Mouse (Mus musculus): ENCODE data around the gene Slc9b1. TPM values are rescaled to one million over a fixed set of nuclear protein-coding genes. Genes with fewer than 3 reads are reported as not detected.

Gene Slc9b1
- polyA plus RNA-seq, 1 experiment from 2014 or later = 0.38 TPM

DNA sequence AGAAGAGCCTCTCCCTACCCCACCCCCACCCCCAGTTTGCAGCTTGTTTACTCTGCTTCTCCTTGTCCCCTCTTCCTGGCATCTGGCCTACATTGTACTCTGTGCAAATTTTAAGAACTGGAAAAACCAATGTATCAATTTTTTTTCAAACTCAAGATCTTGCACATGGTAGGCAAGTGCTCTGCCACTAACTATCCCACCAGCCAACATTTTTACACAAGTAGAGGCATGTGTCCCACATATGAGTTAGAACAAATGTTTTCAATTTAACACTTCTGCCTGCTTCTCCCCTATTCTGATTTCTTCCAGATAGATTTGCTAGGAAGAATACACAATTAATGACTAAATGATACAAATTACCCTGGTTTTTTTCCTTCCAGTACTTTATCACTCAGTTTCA lies 49.3 kb downstream of the Slc9b1 start:
- peaks cover 7% of the 10 kb centered on the region; the same call in 1 of the 2 replicates for H3K4me1 ChIP-seq
- H3K9me3 ChIP-seq = no peaks in the 10 kb centered on the region
- H3K27me3 ChIP-seq (ENCODE audit: poor library complexity, severe bottlenecking) = no peaks in the 10 kb centered on the region
- H3K4me3 ChIP-seq = no peak overlapping the region
- H3K36me3 ChIP-seq (replicated peaks) = no peaks in the 10 kb centered on the region
- no peak overlapping the region for H3K27ac ChIP-seq
- no peak for DNase-seq (ENCODE audit: extremely low spot score, low spot score)

DNA sequence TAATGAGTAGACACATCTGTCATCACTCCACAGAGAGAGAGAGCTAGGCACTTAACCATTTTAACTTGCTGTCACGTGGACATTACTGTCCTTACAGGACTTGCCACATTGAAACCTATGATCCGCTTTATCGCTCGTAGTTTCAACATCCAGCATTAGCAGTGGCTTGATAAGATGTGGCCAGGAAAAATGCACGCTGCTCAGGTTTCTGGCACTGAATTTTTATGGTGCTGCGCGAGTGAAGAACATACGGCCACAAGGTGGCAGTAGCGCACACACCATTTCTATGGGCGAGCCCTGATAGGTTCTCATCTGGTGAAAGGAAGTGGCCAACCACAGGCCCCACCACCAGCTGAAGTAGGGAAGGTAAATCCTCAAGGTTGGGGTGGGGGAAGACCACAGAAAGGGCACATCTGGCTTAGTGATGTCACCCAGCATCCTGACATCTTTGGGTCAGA lies 54.4 kb downstream of the Slc9b1 start:
- Histone ChIP-seq H3K36me3 (replicated peaks) (peaks cover 21% of the 10 kb centered on the region), H3K4me1 (peaks cover 10% of the 10 kb centered on the region), H3K27ac (no peak overlapping the region), H3K9me3 (no peaks in the 10 kb centered on the region), H3K4me3 (no peak overlapping the region), H3K27me3 (ENCODE audit: poor library complexity, severe bottlenecking) (no peaks in the 10 kb centered on the region)
- DNase-seq (ENCODE audit: extremely low spot score, low spot score) = peak; percentile 82
- 18% methylated on average over 10 of the region's 10 CpGs for WGBS

DNA sequence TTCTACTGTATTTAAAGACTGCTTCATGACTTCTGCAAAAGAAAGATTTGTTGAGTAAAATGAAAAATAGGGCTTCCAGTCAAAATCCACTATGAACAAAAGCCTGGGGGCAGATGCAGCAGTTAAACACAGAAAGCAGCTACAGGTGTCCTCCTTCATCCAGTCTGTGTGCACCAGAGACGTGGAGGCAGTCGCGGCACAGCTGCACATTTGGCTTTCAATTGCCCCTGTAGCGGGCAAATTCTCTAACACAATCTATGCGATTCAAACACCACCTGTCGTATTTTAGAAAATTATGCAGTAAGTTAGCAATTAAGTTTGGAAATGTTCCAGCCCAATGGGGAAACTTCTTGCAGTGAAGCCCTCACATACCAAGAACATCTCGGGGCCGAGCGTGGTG lies 55.4 kb downstream of the Slc9b1 start:
- Histone ChIP-seq H3K9me3 (no peaks in the 10 kb centered on the region), H3K4me1 (peaks cover 10% of the 10 kb centered on the region), H3K4me3 (no peak overlapping the region), H3K27ac (no peak overlapping the region), H3K27me3 (ENCODE audit: poor library complexity, severe bottlenecking) (no peaks in the 10 kb centered on the region), H3K36me3 (replicated peaks) (peaks cover 29% of the 10 kb centered on the region)
- 90% methylated on average over 9 of the region's 9 CpGs for WGBS
- DNase-seq (ENCODE audit: extremely low spot score, low spot score) = no peak

DNA sequence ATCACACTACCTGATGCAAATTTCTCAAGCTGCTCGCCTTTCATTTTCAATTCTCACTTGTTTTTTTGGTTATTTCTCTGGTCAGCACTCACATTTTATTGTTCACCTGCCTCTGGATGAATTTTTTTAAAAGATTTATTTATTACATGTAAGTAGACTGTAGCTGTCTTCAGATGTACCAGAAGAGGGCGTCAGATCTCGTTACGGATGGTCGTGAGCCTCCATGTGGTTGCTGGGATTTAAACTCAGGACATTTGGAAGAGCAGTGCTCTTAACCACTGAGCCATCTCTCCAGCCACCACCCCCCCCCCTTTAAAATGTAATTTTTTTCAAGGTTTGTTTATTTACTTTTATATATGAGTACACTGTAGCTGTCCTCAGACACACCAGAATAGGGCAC lies 56.0 kb downstream of the Slc9b1 start:
- H3K27ac ChIP-seq = no peak overlapping the region
- H3K9me3 ChIP-seq = no peaks in the 10 kb centered on the region
- DNase-seq (ENCODE audit: extremely low spot score, low spot score) = no peak
- peaks cover 33% of the 10 kb centered on the region for H3K36me3 ChIP-seq (replicated peaks)
- WGBS = 82% methylated on average over 5 of the region's 5 CpGs
- peaks cover 10% of the 10 kb centered on the region for H3K4me1 ChIP-seq
- H3K27me3 ChIP-seq (ENCODE audit: poor library complexity, severe bottlenecking) = no peaks in the 10 kb centered on the region
- H3K4me3 ChIP-seq = no peak overlapping the region

DNA sequence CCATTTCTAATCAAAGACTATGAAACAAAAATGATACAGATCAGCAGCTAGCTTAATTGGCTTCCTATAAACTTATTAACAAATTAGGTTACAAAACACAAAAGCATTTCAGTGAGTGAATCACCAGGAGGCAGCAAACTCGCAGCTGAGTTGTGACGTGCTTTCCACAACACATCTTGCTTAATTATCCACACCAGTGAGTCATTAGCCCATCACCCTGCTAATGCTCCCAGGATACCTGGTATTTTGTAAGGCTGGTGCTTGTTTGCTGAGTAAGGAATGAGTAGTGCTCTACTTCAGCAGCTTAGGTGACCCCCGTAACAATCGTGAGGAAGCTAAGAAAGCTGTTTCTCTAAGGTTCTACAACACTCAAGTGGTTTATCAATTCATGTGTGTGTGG lies 56.8 kb downstream of the Slc9b1 start:
- WGBS = 84% methylated on average over 4 of the region's 4 CpGs
- DNase-seq (ENCODE audit: extremely low spot score, low spot score) = no peak
- no peak overlapping the region for H3K4me3 ChIP-seq

DNA sequence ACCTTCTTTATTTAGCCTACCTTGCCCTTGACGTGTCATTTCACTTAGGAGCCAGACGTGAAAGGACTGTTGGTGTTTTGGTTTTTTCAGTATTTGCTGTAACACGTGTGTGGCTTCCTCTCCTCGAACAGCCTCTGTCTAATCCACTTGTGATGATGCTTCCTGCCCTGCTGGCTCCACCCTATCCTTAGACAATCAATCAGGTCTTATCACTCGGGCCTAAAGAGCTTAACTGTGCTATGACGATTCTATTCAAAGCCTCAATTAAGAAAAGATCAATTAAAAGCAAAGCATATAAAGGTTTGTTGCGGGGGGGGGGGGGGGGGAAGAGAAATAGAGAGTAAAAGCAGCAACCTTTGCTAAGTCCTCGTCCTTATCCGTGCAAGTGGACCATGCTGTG lies 59.5 kb downstream of the Slc9b1 start:
- WGBS = 85% methylated on average over 9 of the region's 9 CpGs
- no peak for DNase-seq (ENCODE audit: extremely low spot score, low spot score)

More for the DNA sequence above, 56.8 kb downstream of the Slc9b1 start:
- peaks cover 40% of the 10 kb centered on the region for H3K36me3 ChIP-seq (replicated peaks)
- peaks cover 10% of the 10 kb centered on the region for H3K4me1 ChIP-seq
- no peak overlapping the region for H3K27ac ChIP-seq
- H3K27me3 ChIP-seq (ENCODE audit: poor library complexity, severe bottlenecking) = no peaks in the 10 kb centered on the region
- H3K9me3 ChIP-seq = no peaks in the 10 kb centered on the region; the same call in 1 of the 2 replicates

DNA sequence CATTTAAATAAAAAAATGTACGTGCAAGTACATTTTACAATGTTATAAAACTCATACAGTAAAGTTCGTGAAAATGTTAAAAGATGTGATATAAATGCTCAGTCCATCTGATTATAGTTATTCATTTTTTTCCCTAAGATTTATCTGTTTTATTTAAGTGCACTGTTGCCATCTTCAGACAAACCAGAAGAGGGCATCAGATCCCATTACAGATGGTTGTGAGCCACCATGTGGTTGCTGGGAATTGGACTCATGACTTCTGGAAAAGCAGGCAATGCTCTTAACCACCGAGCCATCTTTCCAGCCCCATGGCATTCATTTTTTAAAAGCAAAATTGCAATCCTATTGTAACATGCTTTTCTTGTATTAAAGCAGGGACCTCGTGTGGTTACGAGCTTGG lies 61.4 kb downstream of the Slc9b1 start:
- H3K27ac ChIP-seq = no peak overlapping the region
- H3K27me3 ChIP-seq (ENCODE audit: poor library complexity, severe bottlenecking) = no peaks in the 10 kb centered on the region
- 93% methylated on average over 5 of the region's 5 CpGs for WGBS
- peaks cover 10% of the 10 kb centered on the region; the same call in 1 of the 2 replicates for H3K4me1 ChIP-seq
- no peak for DNase-seq (ENCODE audit: extremely low spot score, low spot score)
- H3K36me3 ChIP-seq (replicated peaks) = peaks cover 57% of the 10 kb centered on the region
- no peaks in the 10 kb centered on the region; the same call in 1 of the 2 replicates for H3K9me3 ChIP-seq
- no peak overlapping the region for H3K4me3 ChIP-seq

More for the DNA sequence above, 59.5 kb downstream of the Slc9b1 start:
- Histone ChIP-seq H3K4me3 (no peak overlapping the region), H3K27ac (no peak overlapping the region), H3K4me1 (peaks cover 10% of the 10 kb centered on the region; the same call in 1 of the 2 replicates), H3K27me3 (ENCODE audit: poor library complexity, severe bottlenecking) (no peaks in the 10 kb centered on the region), H3K9me3 (no peaks in the 10 kb centered on the region; the same call in 1 of the 2 replicates), H3K36me3 (replicated peaks) (peaks cover 57% of the 10 kb centered on the region)

DNA sequence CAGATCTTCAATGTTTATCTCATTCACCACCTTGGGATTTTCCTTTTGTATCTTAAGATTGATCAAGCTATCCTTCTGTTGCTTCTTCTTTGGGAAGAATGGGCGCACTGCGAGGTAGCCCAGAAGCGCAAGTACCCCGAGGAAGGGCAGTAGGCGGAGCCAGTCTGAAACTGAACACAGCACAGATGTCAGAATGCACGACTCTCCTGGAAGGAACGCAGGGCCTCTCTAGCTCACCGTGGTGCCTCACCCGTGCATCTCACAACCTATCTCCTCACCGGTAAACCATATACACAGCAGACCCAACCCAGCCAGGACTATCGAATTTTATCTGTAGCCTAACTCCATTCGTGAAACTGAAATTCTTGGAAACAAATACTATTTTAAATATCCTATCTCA lies 63.2 kb downstream of the Slc9b1 start:
- WGBS = 95% methylated on average over 12 of the region's 12 CpGs
- Histone ChIP-seq H3K4me1 (peaks cover 10% of the 10 kb centered on the region; the same call in 1 of the 2 replicates), H3K4me3 (no peak overlapping the region), H3K36me3 (replicated peaks) (peaks cover 48% of the 10 kb centered on the region), H3K9me3 (no peaks in the 10 kb centered on the region; the same call in 1 of the 2 replicates), H3K27me3 (ENCODE audit: poor library complexity, severe bottlenecking) (no peaks in the 10 kb centered on the region), H3K27ac (no peak overlapping the region)
- DNase-seq (ENCODE audit: extremely low spot score, low spot score) = no peak

DNA sequence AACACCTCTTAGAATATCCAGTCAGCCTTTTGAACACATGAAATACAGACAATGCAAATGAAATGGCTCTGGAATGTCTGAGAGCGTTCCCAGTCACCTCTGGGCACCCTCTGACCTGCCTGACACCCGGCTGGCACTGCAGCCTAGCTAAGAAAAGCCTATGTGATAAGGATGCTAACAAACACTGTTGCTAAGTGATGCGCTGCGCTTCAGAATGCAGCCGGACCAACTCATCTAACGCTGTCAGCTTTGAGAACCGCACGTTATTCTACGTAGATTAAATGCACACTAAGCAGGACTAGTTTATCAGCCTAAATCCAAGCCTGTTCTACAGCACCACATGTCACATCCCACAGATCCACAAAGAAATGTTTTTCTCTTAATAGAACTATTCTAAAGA lies 64.0 kb downstream of the Slc9b1 start:
- no peak for DNase-seq (ENCODE audit: extremely low spot score, low spot score)
- WGBS = 74% methylated on average over 9 of the region's 9 CpGs
- H3K27ac ChIP-seq = no peak overlapping the region
- no peaks in the 10 kb centered on the region; the same call in 1 of the 2 replicates for H3K9me3 ChIP-seq
- H3K4me1 ChIP-seq = peaks cover 10% of the 10 kb centered on the region; the same call in 1 of the 2 replicates
- H3K27me3 ChIP-seq (ENCODE audit: poor library complexity, severe bottlenecking) = no peaks in the 10 kb centered on the region
- H3K36me3 ChIP-seq (replicated peaks) = peaks cover 47% of the 10 kb centered on the region
- H3K4me3 ChIP-seq = no peak overlapping the region

DNA sequence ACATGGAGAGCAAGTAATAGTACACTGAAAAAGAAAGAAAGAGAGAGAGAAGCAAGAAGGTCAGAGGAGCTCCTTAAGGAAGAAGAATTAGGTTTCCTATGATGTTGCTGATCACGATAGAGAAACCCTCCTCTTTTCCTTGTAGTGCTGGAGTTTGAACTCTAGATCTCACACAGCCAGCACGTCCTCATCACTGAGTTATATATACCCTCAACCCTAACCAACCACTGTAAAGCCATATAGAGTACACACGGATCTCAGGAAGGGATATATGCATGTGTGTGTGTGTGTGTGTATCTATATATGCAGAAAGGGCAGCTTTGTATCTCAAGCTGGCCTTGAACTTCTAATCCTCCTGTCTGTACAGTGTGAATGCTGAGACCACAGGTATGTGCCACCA lies 69.4 kb downstream of the Slc9b1 start:
- H3K9me3 ChIP-seq = no peaks in the 10 kb centered on the region
- H3K4me1 ChIP-seq = peaks cover 19% of the 10 kb centered on the region
- no peak for DNase-seq (ENCODE audit: extremely low spot score, low spot score)
- H3K27me3 ChIP-seq (ENCODE audit: poor library complexity, severe bottlenecking) = no peaks in the 10 kb centered on the region
- H3K4me3 ChIP-seq = no peak overlapping the region
- peaks cover 21% of the 10 kb centered on the region for H3K36me3 ChIP-seq (replicated peaks)
- WGBS = 90% methylated on average over 3 of the region's 3 CpGs
- no peak overlapping the region for H3K27ac ChIP-seq

DNA sequence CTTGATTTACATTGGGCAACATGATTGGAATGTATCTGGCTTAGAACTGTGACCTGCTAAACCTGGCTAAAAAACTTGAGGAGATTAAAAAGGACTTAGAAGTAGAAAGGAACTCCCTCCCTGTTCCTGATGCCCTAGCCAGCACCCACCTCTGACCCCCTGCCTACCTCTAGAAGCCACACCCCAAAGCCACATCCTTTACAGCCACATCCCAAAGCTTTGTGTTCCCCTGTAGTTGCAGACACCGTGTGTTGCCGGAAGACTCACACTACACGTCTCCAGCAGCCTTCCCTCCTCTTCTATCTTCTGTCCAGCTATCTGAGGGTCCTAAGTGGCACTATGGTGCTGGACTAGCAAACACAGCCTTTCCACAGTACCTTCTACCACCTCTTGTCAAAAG lies 70.0 kb downstream of the Slc9b1 start:
- 89% methylated on average over 3 of the region's 3 CpGs for WGBS
- Histone ChIP-seq H3K4me3 (no peak overlapping the region), H3K9me3 (no peaks in the 10 kb centered on the region), H3K4me1 (peaks cover 17% of the 10 kb centered on the region), H3K27me3 (ENCODE audit: poor library complexity, severe bottlenecking) (no peaks in the 10 kb centered on the region), H3K36me3 (replicated peaks) (peaks cover 21% of the 10 kb centered on the region), H3K27ac (no peak overlapping the region)
- no peak for DNase-seq (ENCODE audit: extremely low spot score, low spot score)

DNA sequence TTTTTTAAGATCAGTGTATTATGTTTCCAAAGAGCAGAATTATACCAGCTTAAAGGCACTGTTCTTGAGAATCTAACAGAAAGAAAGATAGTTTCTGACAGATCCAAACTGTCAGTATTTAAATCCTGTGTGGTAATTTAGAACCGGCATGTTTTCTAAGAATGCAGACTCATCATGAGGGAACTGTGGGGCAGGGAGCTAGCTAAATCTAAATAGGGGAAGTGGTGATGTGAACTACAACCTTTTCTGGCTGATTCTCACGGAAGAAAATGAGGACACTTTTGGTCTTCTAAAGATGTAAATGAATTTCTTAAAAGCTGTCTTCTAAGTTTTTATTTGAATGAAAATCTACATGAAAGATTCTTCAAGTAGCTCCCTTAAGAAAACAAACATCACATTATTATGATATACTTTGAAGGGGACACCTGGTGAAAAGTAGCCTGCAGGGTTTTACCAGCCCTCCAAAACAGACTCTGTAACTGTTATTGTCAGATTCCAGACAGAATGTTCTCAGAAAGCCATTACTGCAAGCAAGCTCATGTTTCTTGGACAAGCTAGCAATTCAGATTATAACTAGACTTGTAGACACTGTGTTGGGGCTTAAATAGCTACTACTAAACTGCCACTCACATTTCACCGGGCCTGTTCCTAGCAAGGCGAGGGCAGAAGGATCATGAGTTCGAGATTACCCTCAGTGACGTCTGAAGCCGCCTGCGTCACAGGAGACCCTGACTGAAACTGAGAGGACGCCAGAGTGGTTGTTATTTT lies 72.9 kb downstream of the Slc9b1 start:
- Histone ChIP-seq H3K27ac (no peak overlapping the region), H3K4me3 (no peak overlapping the region), H3K9me3 (no peaks in the 10 kb centered on the region), H3K36me3 (replicated peaks) (peaks cover 21% of the 10 kb centered on the region), H3K27me3 (ENCODE audit: poor library complexity, severe bottlenecking) (no peaks in the 10 kb centered on the region), H3K4me1 (peaks cover 25% of the 10 kb centered on the region)
- DNase-seq (ENCODE audit: extremely low spot score, low spot score) = no peak
- WGBS = 91% methylated on average over 9 of the region's 9 CpGs

DNA sequence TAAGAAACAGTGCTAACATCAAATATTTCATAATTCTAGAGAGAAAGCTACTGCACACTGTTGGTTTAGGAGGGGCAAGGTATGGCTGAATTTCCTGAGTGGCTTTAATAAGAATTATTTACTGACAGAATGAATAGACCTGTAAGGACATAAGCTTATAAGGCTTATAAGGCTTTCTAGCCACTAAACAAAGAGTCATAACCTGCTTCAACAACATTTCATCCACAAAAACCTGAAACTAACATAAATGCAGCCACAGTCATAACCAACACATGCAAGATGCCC lies 73.4 kb downstream of the Slc9b1 start:
- Histone ChIP-seq H3K4me1 (peaks cover 25% of the 10 kb centered on the region), H3K36me3 (replicated peaks) (peaks cover 18% of the 10 kb centered on the region), H3K27me3 (ENCODE audit: poor library complexity, severe bottlenecking) (no peaks in the 10 kb centered on the region), H3K27ac (no peak overlapping the region), H3K4me3 (no peak overlapping the region), H3K9me3 (no peaks in the 10 kb centered on the region)
- no peak for DNase-seq (ENCODE audit: extremely low spot score, low spot score)
